Mouse (Mus musculus): Measurements from ENCODE around the gene Crls1.

DNA sequence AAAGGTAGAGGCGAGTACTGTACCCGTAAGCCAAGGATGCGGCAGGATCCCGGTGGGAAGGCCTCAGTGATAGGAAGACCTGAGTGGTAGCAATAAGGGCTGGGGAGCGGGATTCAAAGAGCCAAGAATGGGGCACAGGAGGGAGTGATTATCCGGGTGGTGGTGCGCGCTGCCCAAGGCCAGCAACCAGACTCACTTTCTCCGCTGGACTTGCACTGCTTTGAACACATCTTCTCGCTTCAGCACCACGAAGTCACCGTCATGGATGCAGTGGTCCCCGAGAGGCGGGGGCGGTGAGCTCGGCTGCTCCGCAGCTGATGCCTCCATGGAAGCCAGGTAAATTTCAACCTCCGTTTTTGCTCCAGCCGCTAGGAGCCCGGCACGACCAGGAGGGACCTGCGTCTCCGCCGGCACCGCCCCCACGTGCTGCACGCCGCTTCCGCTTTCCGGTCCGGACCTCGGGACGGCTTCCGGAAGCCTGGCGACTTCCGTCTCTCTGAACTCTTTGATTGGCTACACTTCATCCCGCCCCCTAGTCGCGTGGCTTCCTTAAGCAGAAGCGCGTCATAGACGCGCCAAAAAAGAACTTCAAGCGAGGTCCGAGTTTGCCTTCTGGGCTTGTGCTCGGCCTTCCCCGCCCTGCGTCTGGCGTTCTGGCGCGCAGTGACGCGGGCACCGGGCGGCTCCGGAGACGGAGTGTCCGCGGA lies 30.7 kb upstream of the Crls1 start, which contains the start of the genes Trmt6 and Mcm8:
- no peak for TF ChIP-seq CTCF (IDR thresholded peaks at IDR 0.05; ENCODE audit: low read depth, low read length)
- no peak for TF ChIP-seq TAL1 (conservative IDR thresholded peaks at IDR 0.05; ENCODE audit: low read depth, low read length)
- no peak for TF ChIP-seq GATA1 (IDR thresholded peaks at IDR 0.05; ENCODE audit: borderline replicate concordance, low read length)
- TF ChIP-seq GATA2 (IDR thresholded peaks at IDR 0.05; ENCODE audit: borderline replicate concordance, low read depth, low read length): no peak
